8 mouse cellular contexts compared by ENCODE assay signal in genomic region chr1:134645408-134646200, GRCm38 (mm10). TPM values are rescaled to one million over a fixed set of nuclear protein-coding genes. Genes with fewer than 3 reads are reported as not detected.
DNase-seq lines count a peak whose midpoint lies in the region; ATAC-seq and TF ChIP-seq lines count a peak whose summit lies in the region.

No protein-coding gene starts in this region.

- WGBS in forebrain, embryonic 14.5 days = 16% methylated on average over 16 of the region's 16 CpGs
- 16% methylated on average over 16 of the region's 16 CpGs for WGBS in liver, embryonic 13.5 days (ENCODE audit: insufficient replicate concordance)

- peak overlapping the region; percentile 74; the same call in 1 of the 2 replicates for H3K4me2 ChIP-seq in forebrain, embryonic 14.5 days (ENCODE audit: low read length)
- H3K4me2 ChIP-seq in liver, embryonic 13.5 days = peak overlapping the region; percentile 63

- TF ChIP-seq CTCF in E14TG2a.4 (conservative IDR thresholded peaks at IDR 0.05; ENCODE audit: low read length) = no peak

- H3K27me3 ChIP-seq in E14TG2a.4 (ENCODE audit: insufficient read depth, low read length) = peaks cover 80% of the 10 kb centered on the region
- H3K27me3 ChIP-seq in forebrain, embryonic 14.5 days (replicated peaks; ENCODE audit: control insufficient read depth, insufficient read depth, low read length) = peaks cover 57% of the 10 kb centered on the region
- H3K27me3 ChIP-seq in liver, embryonic 13.5 days = peaks cover 86% of the 10 kb centered on the region

- H3K4me3 ChIP-seq in E14TG2a.4 (replicated peaks; ENCODE audit: low read length) = peak overlapping the region; percentile 83
- H3K4me3 ChIP-seq in forebrain, embryonic 14.5 days (ENCODE audit: low read depth, low read length) = peak overlapping the region; percentile 40
- peak overlapping the region; percentile 48; the same call in 1 of the 2 replicates for H3K4me3 ChIP-seq in liver, embryonic 13.5 days (replicated peaks)

- peaks cover 31% of the 10 kb centered on the region for H3K4me1 ChIP-seq in E14TG2a.4 (replicated peaks; ENCODE audit: low read depth, low read length)
- H3K4me1 ChIP-seq in forebrain, embryonic 14.5 days (ENCODE audit: control insufficient read depth, insufficient read depth, low read length) = peaks cover 7% of the 10 kb centered on the region; the same call in 1 of the 2 replicates
- peaks cover 7% of the 10 kb centered on the region for H3K4me1 ChIP-seq in liver, embryonic 13.5 days (replicated peaks)

- H3K27ac ChIP-seq in forebrain, embryonic 14.5 days (ENCODE audit: low read depth, low read length) = no peak overlapping the region
- no peak overlapping the region for H3K27ac ChIP-seq in liver, embryonic 13.5 days

- peak; percentile 40 for DNase-seq in cerebellum, adult 8-10 months
- DNase-seq in cerebellum, adult 11-12 months = no peak
- no peak for DNase-seq in forebrain, embryonic 14.5 days (ENCODE audit: low spot score)
- DNase-seq in liver, embryonic 13.5 days = no peak
- no peak for DNase-seq in left cerebral cortex, postnatal 4 days
- no peak for DNase-seq in layer of hippocampus, adult 18-20 months (ENCODE audit: low spot score in 2 of 2)
- DNase-seq in retina, postnatal 1 day = no peak

- H3K9ac ChIP-seq in forebrain, embryonic 14.5 days (ENCODE audit: low read length) = no peak overlapping the region
- no peak overlapping the region for H3K9ac ChIP-seq in liver, embryonic 13.5 days

- ATAC-seq in forebrain, embryonic 14.5 days = no peak
- no peak for ATAC-seq in liver, embryonic 13.5 days (ENCODE audit: low read depth)

- H3K9me3 ChIP-seq in E14TG2a.4 (ENCODE audit: low read length) = no peaks in the 10 kb centered on the region
- H3K9me3 ChIP-seq in forebrain, embryonic 14.5 days (replicated peaks; ENCODE audit: control insufficient read depth, low read length) = no peaks in the 10 kb centered on the region
- H3K9me3 ChIP-seq in liver, embryonic 13.5 days (replicated peaks) = no peaks in the 10 kb centered on the region

- H3K36me3 ChIP-seq in E14TG2a.4 (ENCODE audit: insufficient read depth, low read length) = no peaks in the 10 kb centered on the region
- H3K36me3 ChIP-seq in forebrain, embryonic 14.5 days (ENCODE audit: control insufficient read depth, insufficient read depth, low read length) = no peaks in the 10 kb centered on the region
- H3K36me3 ChIP-seq in liver, embryonic 13.5 days = no peaks in the 10 kb centered on the region

- intact Hi-C loops in left cerebral cortex, postnatal 4 days (cut with DNase I) = no loop called here

RNA-seq across cellular contexts. Expression of gene Syt2, which starts 0.9 kb away (rescaled TPM):
- polyA plus RNA-seq in forebrain, embryonic 14.5 days (2014; fragmentation: Nextera tagmentation; extraction: Ambion mirVana) = 0.94 and 1.2 TPM in 2 replicates
- 0.08 TPM in 2 replicates for polyA plus RNA-seq in liver, embryonic 13.5 days (2015; fragmentation: Nextera tagmentation; extraction: Ambion mirVana)
- total RNA-seq in left cerebral cortex, postnatal 4 days (2021) = 1 to 10 TPM; 2.2 to 3.9 TPM
- total RNA-seq in layer of hippocampus, adult 18-20 months (2021) = 10 to 100 TPM; 25.6 to 30.0 TPM

Comparison
In these comparisons a context has a peak if more than half of its experiments do, and no peak if none do; other contexts are left out.
1. RNA of gene Syt2, which starts 0.9 kb away (total RNA-seq): 25.6 to 30.0 TPM in layer of hippocampus, adult 18-20 months; 2.2 to 3.9 TPM in left cerebral cortex, postnatal 4 days; every median in the first group is over 4 times any median in the second.
2. Peak in every context shown above with its lines, with median percentiles within 50 percentile points of each other: H3K4me3 ChIP-seq.